Mouse (Mus musculus): ENCODE data around the gene Akr1b10.
"Not testable (repeated sequence)": the region's sequence is repeated elsewhere in the genome, so short reads cannot be mapped to it uniquely, and the experiment has no call there.

The Akr1b10 gene

GRCm38 (mm10) chr6:34373841-34374240 is 10.2 kb upstream of the Akr1b10 start:
- no peak for DNase-seq

GRCm38 (mm10) chr6:34375888-34376287 is 8.1 kb upstream of the Akr1b10 start:
- DNase-seq = not testable (repeated sequence)

GRCm38 (mm10) chr6:34383401-34383800 is 617 bp upstream of the Akr1b10 start:
- no peak for DNase-seq

- DNase-seq = peak; percentile 72 to 83
Observed at GRCm38 (mm10) chr6:34384701-34385370, 818 bp downstream of the Akr1b10 start.

- no peak for DNase-seq
Observed at GRCm38 (mm10) chr6:34388420-34389156, 4.6 kb downstream of the Akr1b10 start.

- no peak for DNase-seq
Observed at GRCm38 (mm10) chr6:34395897-34396296, 11.9 kb downstream of the Akr1b10 start.

GRCm38 (mm10) chr6:34398431-34398830 is 14.4 kb downstream of the Akr1b10 start:
- DNase-seq = no peak

GRCm38 (mm10) chr6:34399606-34400220 is 15.7 kb downstream of the Akr1b10 start:
- no peak for DNase-seq

GRCm38 (mm10) chr6:34400696-34401095 is 16.7 kb downstream of the Akr1b10 start:
- peak in 1 of 2 experiments; percentile 11 for DNase-seq

GRCm38 (mm10) chr6:34406746-34407145 is 22.7 kb downstream of the Akr1b10 start:
- DNase-seq = no peak

GRCm38 (mm10) chr6:34407403-34407802 is 23.4 kb downstream of the Akr1b10 start:
- DNase-seq = no peak

GRCm38 (mm10) chr6:34412023-34412422 is 28.0 kb downstream of the Akr1b10 start, which contains the start of gene Akr1b7:
Gene Akr1b7 (plus strand): TSS chr6:34412334.
- DNase-seq = peak; percentile 31 to 51

GRCm38 (mm10) chr6:34412688-34413087 is 28.7 kb downstream of the Akr1b10 start:
- no peak for DNase-seq

- not testable (repeated sequence) for DNase-seq
Observed at GRCm38 (mm10) chr6:34413386-34413785, 29.4 kb downstream of the Akr1b10 start.

- DNase-seq = no peak
Observed at GRCm38 (mm10) chr6:34416521-34416920, 32.5 kb downstream of the Akr1b10 start.

GRCm38 (mm10) chr6:34419071-34419470 is 35.1 kb downstream of the Akr1b10 start:
- no peak for DNase-seq

GRCm38 (mm10) chr6:34439006-34439405 is 55.0 kb downstream of the Akr1b10 start:
- no peak for DNase-seq

- DNase-seq = peak; percentile 5 to 14
Observed at GRCm38 (mm10) chr6:34441556-34442257, 57.7 kb downstream of the Akr1b10 start.

- no peak for DNase-seq
Observed at GRCm38 (mm10) chr6:34443791-34444190, 59.8 kb downstream of the Akr1b10 start.

Data from kidney, postnatal 4 days (tissue).